Mouse (Mus musculus) MEL (cell line): Measurements from ENCODE around the gene Eid3. TPM values are rescaled to one million over a fixed set of nuclear protein-coding genes. Genes with fewer than 3 reads are reported as not detected.

ENCODE experiments used
- DNase-seq: peaks from one replicate; pipeline ENCODE4 v3.0.0; 2011; ENCODE audit warnings: low read depth, low spot score
- H3K27ac ChIP-seq: 2 replicates; pipeline ENCODE4 v1.5.1; 2012; ENCODE audit warnings: low read depth, mild to moderate bottlenecking, control low read depth, low read length, moderate library complexity; ENCODE audit not compliant: control insufficient read depth
- H3K27me3 ChIP-seq, 2 experiments: fragments of 150-350 bp in 1 of 2; sonication (generic) in 1 of 2; 2 replicates each; pipeline ENCODE4 v1.6.1; 2012; ENCODE audit warnings: low read length in 2 of 2, mild to moderate bottlenecking in 2 of 2, improper control_type of control experiment in 1 of 2, moderate library complexity in 1 of 2; ENCODE audit not compliant: insufficient read depth in 2 of 2, control insufficient read depth in 1 of 2
- H3K36me3 ChIP-seq, 2 experiments: 2 replicates each; pipeline ENCODE4 v1.6.1; 2012 to 2014; ENCODE audit warnings: low read length in 2 of 2, improper control_type of control experiment in 1 of 2, inconsistent platforms in 1 of 2, mild to moderate bottlenecking in 1 of 2; ENCODE audit not compliant: insufficient read depth in 2 of 2, control insufficient read depth in 1 of 2
- H3K4me1 ChIP-seq, 2 experiments: fragments of 150-350 bp in 1 of 2; sonication (generic) in 1 of 2; 2 replicates each; pipeline ENCODE4 v1.6.1; 2012; ENCODE audit warnings: low read length in 2 of 2, improper control_type of control experiment in 1 of 2, mild to moderate bottlenecking in 1 of 2; ENCODE audit not compliant: insufficient read depth in 2 of 2, control insufficient read depth in 1 of 2
- H3K4me3 ChIP-seq, 2 experiments: fragments of 150-350 bp in 1 of 2; sonication (generic) in 1 of 2; 2 replicates each; pipeline ENCODE4 v1.5.1; 2012; ENCODE audit warnings: low read depth in 2 of 2, low read length in 2 of 2, mild to moderate bottlenecking in 2 of 2, moderate library complexity in 2 of 2, control low read depth in 1 of 2, improper control_type of control experiment in 1 of 2; ENCODE audit not compliant: control insufficient read depth in 1 of 2, insufficient read depth in 1 of 2
- H3K79me2 ChIP-seq: 2 replicates; pipeline ENCODE4 v1.6.1; 2012; ENCODE audit warnings: mild to moderate bottlenecking, low read length, moderate library complexity; ENCODE audit not compliant: control insufficient read depth, poor library complexity, insufficient read depth
- H3K9ac ChIP-seq: 2 replicates; pipeline ENCODE4 v1.6.1; 2012; ENCODE audit warnings: low read depth, mild to moderate bottlenecking, control low read depth, low read length, moderate library complexity; ENCODE audit not compliant: control insufficient read depth, poor library complexity, severe bottlenecking
- H3K9me3 ChIP-seq: fragments of 150-350 bp; sonication (generic); replicated peaks from 2 replicates; pipeline ENCODE4 v1.6.1; 2012; ENCODE audit warnings: mild to moderate bottlenecking, low read length, improper control_type of control experiment, moderate library complexity; ENCODE audit not compliant: insufficient read depth
- BHLHE40 ChIP-seq: IDR thresholded peaks from 2 replicates; pipeline ENCODE4 v1.6.1; 2012; ENCODE audit warnings: low read depth, mild to moderate bottlenecking, inconsistent platforms, low read length, improper control_type of control experiment, borderline replicate concordance
- CTCF ChIP-seq, 3 experiments: IDR thresholded peaks in 2 of 3; conservative IDR thresholded peaks in 1 of 3; 2 replicates each; pipeline ENCODE4 v1.5.1; 2011 to 2012; ENCODE audit warnings: low read length in 3 of 3, low read depth in 2 of 3, mild to moderate bottlenecking in 2 of 3, improper control_type of control experiment in 1 of 3, inconsistent platforms in 1 of 3, mixed read lengths in 1 of 3, moderate library complexity in 1 of 3; ENCODE audit not compliant: control insufficient read depth in 1 of 3, insufficient read depth in 1 of 3, poor library complexity in 1 of 3, severe bottlenecking in 1 of 3
- E2F4 ChIP-seq: IDR thresholded peaks from 2 replicates; pipeline ENCODE4 v1.6.1; 2011; ENCODE audit warnings: low read depth, low read length, improper control_type of control experiment, borderline replicate concordance
- HCFC1 ChIP-seq: IDR thresholded peaks from 2 replicates; pipeline ENCODE4 v1.6.1; 2012; ENCODE audit warnings: low read depth, mild to moderate bottlenecking, inconsistent platforms, low read length, improper control_type of control experiment, moderate library complexity
- JUND ChIP-seq: IDR thresholded peaks from 2 replicates; pipeline ENCODE4 v1.6.1; 2011; ENCODE audit warnings: low read depth, mild to moderate bottlenecking, improper control_type of control experiment, low read length
- KAT2A ChIP-seq: conservative IDR thresholded peaks from 2 replicates; pipeline ENCODE4 v1.6.1; 2012; ENCODE audit warnings: low read depth, low read length, improper control_type of control experiment, inconsistent platforms
- MAFK ChIP-seq: IDR thresholded peaks from 2 replicates; pipeline ENCODE4 v1.6.1; 2011; ENCODE audit warnings: low read depth, mild to moderate bottlenecking, low read length, improper control_type of control experiment, borderline replicate concordance
- MAX ChIP-seq: IDR thresholded peaks from 2 replicates; pipeline ENCODE4 v1.6.1; 2011; ENCODE audit warnings: low read length, improper control_type of control experiment
- MAZ ChIP-seq: IDR thresholded peaks from 2 replicates; pipeline ENCODE4 v1.6.1; 2012; ENCODE audit warnings: low read depth, mild to moderate bottlenecking, inconsistent platforms, low read length, improper control_type of control experiment
- MXI1 ChIP-seq: IDR thresholded peaks from 2 replicates; pipeline ENCODE4 v1.6.1; 2011; ENCODE audit warnings: mild to moderate bottlenecking, low read depth, low read length, improper control_type of control experiment
- MYB ChIP-seq: IDR thresholded peaks from 2 replicates; pipeline ENCODE4 v1.6.1; 2011; ENCODE audit warnings: mild to moderate bottlenecking, low read depth, low read length, improper control_type of control experiment
- MYC ChIP-seq: IDR thresholded peaks from 2 replicates; pipeline ENCODE4 v1.6.1; 2011; ENCODE audit warnings: low read depth, mild to moderate bottlenecking, low read length, improper control_type of control experiment, moderate library complexity
- NELFE ChIP-seq: IDR thresholded peaks from 2 replicates; pipeline ENCODE4 v1.6.1; 2011; ENCODE audit warnings: low read depth, low read length, improper control_type of control experiment
- NRF1 ChIP-seq: IDR thresholded peaks from 2 replicates; pipeline ENCODE4 v1.6.1; 2014; ENCODE audit warnings: low read depth, mild to moderate bottlenecking, inconsistent platforms, low read length, improper control_type of control experiment, moderate library complexity; ENCODE audit not compliant: poor library complexity, insufficient read depth, severe bottlenecking
- POLR2A ChIP-seq, 2 experiments: IDR thresholded peaks; 2 replicates each; pipeline ENCODE4 v1.6.1; 2011 to 2012; ENCODE audit warnings: low read length in 2 of 2, mild to moderate bottlenecking in 2 of 2, control low read depth in 1 of 2, improper control_type of control experiment in 1 of 2, low read depth in 1 of 2, moderate library complexity in 1 of 2; ENCODE audit not compliant: control insufficient read depth in 1 of 2, insufficient read depth in 1 of 2, poor library complexity in 1 of 2
- POLR2AphosphoS2 ChIP-seq: IDR thresholded peaks from 2 replicates; pipeline ENCODE4 v1.6.1; 2011; ENCODE audit warnings: low read length, improper control_type of control experiment
- POLR2AphosphoS5 ChIP-seq: IDR thresholded peaks from 2 replicates; pipeline ENCODE4 v1.6.1; 2012; ENCODE audit warnings: low read depth, borderline replicate concordance, mild to moderate bottlenecking, inconsistent platforms, low read length, moderate library complexity, mixed read lengths
- RAD21 ChIP-seq: IDR thresholded peaks from 2 replicates; pipeline ENCODE4 v1.6.1; 2011; ENCODE audit warnings: mild to moderate bottlenecking, low read depth, low read length, improper control_type of control experiment
- RCOR1 ChIP-seq: IDR thresholded peaks from 2 replicates; pipeline ENCODE4 v1.6.1; 2012; ENCODE audit warnings: low read depth, mild to moderate bottlenecking, inconsistent platforms, low read length, improper control_type of control experiment
- SMC3 ChIP-seq: IDR thresholded peaks from 2 replicates; pipeline ENCODE4 v1.6.1; 2011; ENCODE audit warnings: low read depth, low read length, improper control_type of control experiment
- TCF12 ChIP-seq: IDR thresholded peaks from 2 replicates; pipeline ENCODE4 v1.6.1; 2014; ENCODE audit warnings: low read depth, mild to moderate bottlenecking, inconsistent platforms, low read length, improper control_type of control experiment, moderate library complexity
- UBTF ChIP-seq: IDR thresholded peaks from 2 replicates; pipeline ENCODE4 v1.6.1; 2012; ENCODE audit warnings: low read depth, mild to moderate bottlenecking, inconsistent platforms, low read length, improper control_type of control experiment, moderate library complexity, borderline replicate concordance; ENCODE audit not compliant: insufficient read depth
- USF1 ChIP-seq: IDR thresholded peaks from 2 replicates; pipeline ENCODE4 v1.6.1; 2014; ENCODE audit warnings: low read depth, mild to moderate bottlenecking, inconsistent platforms, low read length, improper control_type of control experiment, moderate library complexity
- ZC3H11A ChIP-seq: IDR thresholded peaks from 2 replicates; pipeline ENCODE4 v1.6.1; 2012; ENCODE audit warnings: low read depth, mild to moderate bottlenecking, inconsistent platforms, low read length, improper control_type of control experiment
- ZKSCAN1 ChIP-seq: IDR thresholded peaks from 2 replicates; pipeline ENCODE4 v1.6.1; 2012; ENCODE audit warnings: low read depth, mild to moderate bottlenecking, inconsistent platforms, low read length, improper control_type of control experiment, moderate library complexity
- polyA plus RNA-seq, 2 experiments: library from polyadenylated mRNA; stranded (reverse) in 1 of 2; unstranded in 1 of 2; fragments of >175 nt in 1 of 2; fragments of >200 nt in 1 of 2; gene quantifications; 2 replicates each; pipeline versions ENCODE4 v1.2.1 to v1.2.4; 2012; ENCODE audit warnings: low replicate concordance in 2 of 2, low read depth in 1 of 2; ENCODE audit not compliant: insufficient read length in 2 of 2, insufficient read depth in 1 of 2, missing spikeins in 1 of 2
- total RNA-seq: library from RNA; depleted of rRNA; stranded (reverse); fragments of 300-350 nt; gene quantifications from 2 replicates; pipeline ENCODE4 v1.2.3, GENCODE M21; 2012

The Eid3 gene
- total and polyA plus RNA-seq, 3 experiments = 1.2 to 1.3 TPM; not detected in 1

GRCm38 (mm10) chr10:82817936-82818335 lies 48.5 kb upstream of the Eid3 start:
- Histone ChIP-seq H3K4me3 (no peak overlapping the region), H3K4me1 (peaks cover 0 to 12% of the 10 kb centered on the region in 2 experiments; a peak in 3 of 4 replicates), H3K9me3 (no peaks in the 10 kb centered on the region), H3K9ac (no peak overlapping the region)
- no peak for DNase-seq
- TF ChIP-seq NRF1 = no peak
- no peak for TF ChIP-seq POLR2AphosphoS5
- no peak for TF ChIP-seq MYC
- TF ChIP-seq SMC3 = no peak
- no peak for TF ChIP-seq BHLHE40
- no peak for TF ChIP-seq RCOR1
- no peak for TF ChIP-seq NELFE
- TF ChIP-seq MYB = no peak
- TF ChIP-seq RAD21 = no peak
- TF ChIP-seq HCFC1 = no peak
- TF ChIP-seq ZKSCAN1 = no peak
- TF ChIP-seq MAX = no peak
- no peak for TF ChIP-seq CTCF (IDR thresholded peaks at IDR 0.05 in 2 of 3, conservative IDR thresholded peaks at IDR 0.05 in 1 of 3; ENCODE audit: control insufficient read depth in 1 of 3, insufficient read depth in 1 of 3, low read depth in 2 of 3, low read length in 3 of 3, poor library complexity in 1 of 3, severe bottlenecking in 1 of 3)
- TF ChIP-seq MAZ = no peak
- TF ChIP-seq USF1 = no peak
- no peak for TF ChIP-seq UBTF
- no peak for TF ChIP-seq MXI1
- TF ChIP-seq, all 39 proteins: peak for 0
- no peak overlapping the region for H3K27ac ChIP-seq
- H3K27me3 ChIP-seq = no peaks in the 10 kb centered on the region
- H3K79me2 ChIP-seq = no peaks in the 10 kb centered on the region
- peaks cover 0 to 8% of the 10 kb centered on the region in 2 experiments; a peak in 1 of 4 replicates for H3K36me3 ChIP-seq

GRCm38 (mm10) chr10:82818661-82819060 lies 47.8 kb upstream of the Eid3 start:
- H3K9ac ChIP-seq = no peak overlapping the region
- no peak overlapping the region for H3K27ac ChIP-seq
- no peaks in the 10 kb centered on the region for H3K27me3 ChIP-seq
- H3K4me3 ChIP-seq = no peak overlapping the region
- no peak for DNase-seq
- H3K36me3 ChIP-seq = peaks cover 0 to 8% of the 10 kb centered on the region in 2 experiments; a peak in 1 of 4 replicates
- H3K4me1 ChIP-seq = peaks cover 0 to 9% of the 10 kb centered on the region in 2 experiments; a peak in 3 of 4 replicates
- no peaks in the 10 kb centered on the region for H3K9me3 ChIP-seq
- no peak for TF ChIP-seq CTCF (IDR thresholded peaks at IDR 0.05 in 2 of 3, conservative IDR thresholded peaks at IDR 0.05 in 1 of 3; ENCODE audit: control insufficient read depth in 1 of 3, insufficient read depth in 1 of 3, low read depth in 2 of 3, low read length in 3 of 3, poor library complexity in 1 of 3, severe bottlenecking in 1 of 3)
- no peak for TF ChIP-seq ZC3H11A
- no peak for TF ChIP-seq POLR2A (IDR thresholded peaks at IDR 0.05; ENCODE audit: control insufficient read depth in 1 of 2, insufficient read depth in 1 of 2, low read depth in 1 of 2, low read length in 2 of 2, poor library complexity in 1 of 2)
- TF ChIP-seq POLR2AphosphoS2 = no peak
- TF ChIP-seq KAT2A = no peak
- no peak for TF ChIP-seq MAFK
- no peak for TF ChIP-seq POLR2AphosphoS5
- no peak for TF ChIP-seq UBTF
- TF ChIP-seq JUND = no peak
- no peak for TF ChIP-seq E2F4
- no peak for TF ChIP-seq TCF12
- H3K79me2 ChIP-seq = no peaks in the 10 kb centered on the region
